Mouse (Mus musculus) induced T-regulatory cell, adult 2 months (primary cell): ENCODE data around the gene Olfr77.

Experiments
- DNase-seq: peaks from one replicate; pipeline ENCODE4 v3.0.0-alpha.2; 2012; ENCODE audit warnings: low read depth

Olfr77 gene

GRCm38 (mm10) chr9:19916565-19916964, at the start of gene Olfr77:
Olfr77 (plus strand) TSS chr9:19916865.
- no peak for DNase-seq

- no peak for DNase-seq
Measured at GRCm38 (mm10) chr9:19887904-19888303, 28.8 kb upstream of the Olfr77 start, which contains the start of gene Olfr862. Olfr862 (minus strand) TSS chr9:19888004.

GRCm38 (mm10) chr9:19911170-19911569, 5.5 kb upstream of the Olfr77 start:
- DNase-seq = no peak
